Mouse (Mus musculus) cerebellum, adult 2 months (tissue): ENCODE results near the gene Hs3st3b1. TPM values are rescaled to one million over a fixed set of nuclear protein-coding genes. Genes with fewer than 3 reads are reported as not detected.

ENCODE experiments used
- DNase-seq, 2 experiments: peaks; one replicate each; pipeline ENCODE4 v3.0.0; 2021
- H3K27ac ChIP-seq: fragments of 200-500 bp; 2 replicates; pipeline ENCODE4 v1.5.1; 2012; ENCODE audit warnings: low read length, control low read depth, inconsistent platforms; ENCODE audit not compliant: insufficient read depth
- H3K27me3 ChIP-seq: fragments of 200-500 bp; 2 replicates; pipeline ENCODE4 v1.6.1; 2012; ENCODE audit warnings: inconsistent platforms, mild to moderate bottlenecking, low read length, moderate library complexity; ENCODE audit not compliant: control insufficient read depth, insufficient read depth
- H3K4me1 ChIP-seq: fragments of 200-500 bp; 2 replicates; pipeline ENCODE4 v1.6.1; 2011; ENCODE audit warnings: low read length; ENCODE audit not compliant: control insufficient read depth, insufficient read depth
- H3K4me3 ChIP-seq: fragments of 200-500 bp; replicated peaks from 2 replicates; pipeline ENCODE3; 2011; ENCODE audit warnings: mild to moderate bottlenecking, low read depth, low read length, control low read depth; ENCODE audit not compliant: insufficient read depth
- CTCF ChIP-seq: fragments of 200-500 bp; IDR thresholded peaks from 2 replicates; pipeline ENCODE4 v1.5.1; 2011; ENCODE audit warnings: low read depth, mild to moderate bottlenecking, control low read depth, low read length, moderate library complexity, borderline replicate concordance; ENCODE audit not compliant: insufficient read depth
- POLR2A ChIP-seq: fragments of 200-500 bp; IDR thresholded peaks from 2 replicates; pipeline ENCODE4 v1.6.1; 2011; ENCODE audit warnings: low read length, control low read depth, borderline replicate concordance; ENCODE audit not compliant: insufficient read depth
- WGBS: fragments of 180-500 bp; shearing (Covaris S2); methylation state at CpG from one replicate; pipeline ENCODE4 v1.1.7; 2018; 5-methylcytosine and 5-hydroxymethylcytosine counted together
- polyA plus RNA-seq: library from polyadenylated mRNA; depleted of rRNA; stranded (reverse); fragments of >200 nt; gene quantifications from 2 replicates; pipeline ENCODE4 v1.2.3, GENCODE M21; 2012

Hs3st3b1 gene
- polyA plus RNA-seq, 1 experiment = 1.2 TPM

DNA sequence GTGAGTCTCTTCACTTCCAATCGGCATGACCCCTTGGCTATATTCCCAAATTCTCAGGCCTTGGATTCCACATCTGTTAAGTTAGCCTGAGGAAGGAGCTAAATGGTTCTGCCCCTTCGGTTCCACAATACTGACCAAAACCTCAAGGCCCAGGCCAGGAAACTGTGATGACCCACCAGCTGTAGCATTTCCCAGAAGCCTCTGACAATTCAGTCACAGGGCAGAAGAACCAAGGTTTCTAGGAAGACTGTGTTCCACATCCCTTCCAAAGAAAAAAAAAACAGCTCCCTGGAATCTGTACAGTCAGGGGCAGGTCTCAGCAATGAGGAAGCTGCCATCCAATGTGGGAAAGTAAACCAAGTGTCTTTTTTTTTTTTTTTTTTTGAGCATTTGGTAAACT, 25.1 kb downstream of the Hs3st3b1 start:
- TF ChIP-seq CTCF (no peak), POLR2A (no peak)
- Histone ChIP-seq H3K27me3 (no peaks in the 10 kb centered on the region), H3K4me3 (no peak overlapping the region), H3K27ac (no peak overlapping the region), H3K4me1 (no peaks in the 10 kb centered on the region)
- WGBS = 56% methylated on average over 2 of the region's 2 CpGs
- DNase-seq = no peak

DNA sequence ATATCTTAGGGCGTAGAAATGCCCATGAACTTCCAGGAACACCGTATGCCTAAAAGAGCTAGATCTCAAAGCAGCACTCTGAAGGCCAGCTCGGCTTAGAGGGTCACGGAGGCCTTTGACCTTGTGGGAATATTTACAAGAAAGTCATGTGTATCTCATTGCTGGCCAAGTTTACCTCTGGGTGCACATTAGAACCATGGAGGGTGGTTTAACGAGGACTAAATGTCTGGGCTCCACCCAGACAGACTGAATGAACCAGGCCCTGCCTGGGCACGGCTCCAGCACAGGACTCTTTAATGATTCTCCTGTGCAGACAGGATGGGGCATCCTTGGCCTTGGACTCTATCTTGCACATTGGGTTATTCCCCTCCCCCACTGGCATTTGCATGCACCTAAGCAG, 27.9 kb downstream of the Hs3st3b1 start:
- WGBS = 75% methylated on average over 6 of the region's 6 CpGs
- Histone ChIP-seq H3K27me3 (no peaks in the 10 kb centered on the region), H3K4me1 (no peaks in the 10 kb centered on the region), H3K4me3 (no peak overlapping the region), H3K27ac (no peak overlapping the region)
- no peak for DNase-seq
- TF ChIP-seq POLR2A (no peak), CTCF (no peak)

DNA sequence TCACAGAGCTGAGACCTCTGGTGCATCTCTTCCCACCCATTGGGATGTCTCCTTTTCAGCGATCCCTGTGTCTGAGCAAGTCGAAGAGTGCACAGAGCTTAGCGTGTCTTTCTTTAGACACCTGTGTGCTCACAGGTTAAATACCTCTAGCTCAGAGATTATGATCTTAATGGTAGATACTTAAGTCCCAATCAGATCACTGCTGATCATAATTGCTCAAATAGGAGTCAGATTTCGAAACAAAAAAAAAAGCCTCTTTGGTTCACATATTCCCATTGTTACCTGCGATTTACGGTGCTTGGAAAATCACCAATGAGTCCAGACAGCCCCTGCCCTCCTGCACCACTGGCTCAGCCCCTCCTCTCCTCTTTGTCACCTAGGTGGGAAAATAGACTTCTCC, 28.5 kb downstream of the Hs3st3b1 start:
- Histone ChIP-seq H3K27me3 (no peaks in the 10 kb centered on the region), H3K4me1 (no peaks in the 10 kb centered on the region), H3K27ac (no peak overlapping the region), H3K4me3 (no peak overlapping the region)
- DNase-seq = no peak
- 89% methylated on average over 6 of the region's 6 CpGs for WGBS
- TF ChIP-seq CTCF (no peak), POLR2A (no peak)

DNA sequence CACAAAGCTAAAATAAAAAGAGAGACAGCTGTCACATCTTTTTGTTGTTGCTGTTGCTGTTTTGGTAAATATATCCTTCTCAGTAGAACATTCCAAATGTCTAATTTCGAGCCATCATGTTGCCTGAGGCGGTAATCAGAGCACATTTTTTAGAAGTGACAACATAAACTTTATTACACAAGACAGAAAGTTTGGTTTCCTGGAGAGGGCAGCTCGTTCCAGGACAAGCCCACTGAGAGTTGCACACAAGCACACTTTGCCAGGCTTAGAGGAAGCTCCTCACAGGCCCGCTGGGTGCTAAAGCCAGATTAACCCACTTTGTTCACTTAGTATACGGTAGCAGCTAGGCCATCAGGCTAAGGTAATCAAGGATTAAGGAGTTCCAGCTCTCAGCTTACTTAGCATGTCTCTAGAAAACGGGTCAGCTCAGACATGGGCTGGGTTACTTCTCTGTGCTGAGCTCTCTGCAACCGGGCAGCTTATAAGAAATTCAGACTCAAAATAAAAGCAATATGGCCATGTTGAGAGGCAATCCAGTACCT, 30.5 kb downstream of the Hs3st3b1 start:
- Histone ChIP-seq H3K4me3 (no peak overlapping the region), H3K4me1 (no peaks in the 10 kb centered on the region), H3K27me3 (no peaks in the 10 kb centered on the region), H3K27ac (no peak overlapping the region)
- WGBS = 72% methylated on average over 7 of the region's 7 CpGs
- no peak for TF ChIP-seq POLR2A
- no peak for DNase-seq

DNA sequence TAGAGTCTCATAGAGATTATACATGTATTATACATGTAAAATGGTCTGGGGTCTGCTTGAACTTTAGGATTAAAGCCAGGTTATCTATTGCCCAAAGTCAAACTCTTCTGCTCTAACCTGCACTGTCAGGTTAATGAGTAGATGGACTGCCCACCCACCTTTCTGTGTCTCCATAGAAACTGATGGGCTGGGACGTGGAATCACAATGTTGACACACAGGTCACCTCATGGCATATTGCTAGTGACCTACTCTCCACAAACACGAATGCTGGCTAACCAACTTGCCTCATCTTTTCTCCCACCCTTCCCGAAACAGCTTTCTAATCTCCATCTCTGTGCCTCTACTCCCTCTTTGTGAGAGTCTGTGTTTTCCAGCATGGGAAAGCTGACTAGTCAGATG, 38.7 kb downstream of the Hs3st3b1 start:
- TF ChIP-seq POLR2A = no peak
- TF ChIP-seq CTCF = no peak
- Histone ChIP-seq H3K4me1 (no peaks in the 10 kb centered on the region), H3K4me3 (no peak overlapping the region), H3K27me3 (no peaks in the 10 kb centered on the region), H3K27ac (no peak overlapping the region)
- WGBS = 84% methylated on average over 3 of the region's 3 CpGs
- DNase-seq = no peak

DNA sequence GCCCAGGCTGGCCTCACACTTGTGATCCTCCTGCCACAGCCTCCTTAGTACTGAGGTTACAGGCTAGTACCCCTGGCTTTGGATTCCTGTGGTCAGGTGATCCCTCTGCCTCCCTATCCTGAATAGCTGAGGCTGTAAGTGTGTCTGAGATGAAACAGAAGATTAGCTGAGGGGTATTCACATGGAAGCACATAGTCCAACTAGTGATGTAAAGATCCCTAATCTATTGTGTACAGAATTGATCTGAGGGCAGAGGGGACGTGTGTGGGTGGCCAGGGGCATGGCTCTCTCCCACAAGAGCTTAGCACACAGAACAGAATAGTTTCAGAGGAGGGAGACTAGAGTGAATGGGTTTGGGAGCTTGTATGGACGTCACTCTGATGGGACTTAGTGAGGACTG, 41.8 kb downstream of the Hs3st3b1 start:
- TF ChIP-seq CTCF = no peak
- no peak for TF ChIP-seq POLR2A
- H3K4me3 ChIP-seq = no peak overlapping the region
- 57% methylated on average over 2 of the region's 2 CpGs for WGBS
- H3K4me1 ChIP-seq = no peaks in the 10 kb centered on the region
- H3K27ac ChIP-seq = no peak overlapping the region
- H3K27me3 ChIP-seq = no peaks in the 10 kb centered on the region
- DNase-seq = no peak

DNA sequence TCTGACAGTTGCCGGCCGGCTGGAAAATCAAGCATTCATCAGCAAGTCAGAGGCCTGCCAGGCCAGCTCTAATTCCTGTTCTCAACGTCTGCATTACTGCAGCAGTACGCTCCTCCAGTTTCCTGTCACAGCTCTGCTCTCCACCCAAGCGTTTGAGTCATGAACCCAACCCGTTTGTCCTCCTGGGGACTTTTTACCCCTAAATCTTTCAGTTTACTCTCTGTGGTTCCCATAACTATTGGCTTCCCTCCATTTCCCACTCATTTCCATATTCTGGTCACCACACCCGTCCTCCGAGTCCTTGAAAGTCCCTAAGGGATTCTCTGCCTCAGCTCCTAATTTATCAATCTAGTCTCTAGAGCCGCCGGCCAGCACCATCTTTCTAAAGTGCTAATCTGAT, 42.8 kb downstream of the Hs3st3b1 start:
- H3K27ac ChIP-seq = no peak overlapping the region
- no peak for DNase-seq
- TF ChIP-seq POLR2A = no peak
- no peak for TF ChIP-seq CTCF
- WGBS = 55% methylated on average over 10 of the region's 10 CpGs
- H3K4me3 ChIP-seq = no peak overlapping the region
- no peaks in the 10 kb centered on the region for H3K4me1 ChIP-seq
- H3K27me3 ChIP-seq = no peaks in the 10 kb centered on the region

DNA sequence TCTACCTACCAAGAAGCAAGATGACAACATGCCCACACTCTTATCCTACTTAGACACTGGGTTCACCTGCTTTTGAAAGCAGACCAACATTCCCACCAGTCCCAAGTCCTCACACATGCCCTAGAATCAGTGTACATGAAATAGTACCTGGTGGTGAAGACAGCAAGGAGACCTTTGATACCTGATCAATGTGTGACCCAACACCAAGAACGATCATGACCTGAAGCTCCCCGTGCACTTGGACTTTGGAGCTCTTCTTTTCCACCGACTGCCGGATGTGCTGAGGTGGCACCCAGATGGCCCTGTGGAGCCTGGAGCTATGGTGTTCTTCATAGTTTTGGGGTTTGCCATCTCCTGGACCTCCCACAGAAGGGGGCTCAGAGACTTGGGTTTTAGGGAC, 43.5 kb downstream of the Hs3st3b1 start:
- no peak overlapping the region for H3K4me3 ChIP-seq
- no peak for DNase-seq
- 98% methylated on average over 4 of the region's 4 CpGs for WGBS
- TF ChIP-seq POLR2A (no peak), CTCF (no peak)
- no peaks in the 10 kb centered on the region for H3K4me1 ChIP-seq
- H3K27me3 ChIP-seq = no peaks in the 10 kb centered on the region
- no peak overlapping the region for H3K27ac ChIP-seq

DNA sequence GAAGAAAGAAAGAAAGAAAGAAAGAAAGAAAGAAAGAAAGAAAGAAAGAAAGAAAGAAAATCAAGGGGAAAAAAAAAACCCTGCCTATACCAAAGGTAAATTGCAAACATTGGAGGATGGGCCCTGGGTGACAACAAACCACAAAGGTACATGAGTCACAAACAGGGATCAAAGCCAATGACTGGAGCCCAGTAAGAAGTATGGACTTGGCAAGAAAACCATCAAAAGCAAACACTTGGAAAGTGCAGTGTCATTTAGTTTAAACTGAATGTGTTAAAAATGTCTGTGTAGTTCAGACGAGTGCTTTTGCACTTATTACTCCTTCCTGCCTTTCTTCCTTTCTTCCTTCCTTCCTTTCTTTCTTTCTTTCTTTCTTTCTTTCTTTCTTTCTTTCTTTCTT, 59.3 kb downstream of the Hs3st3b1 start:
- Histone ChIP-seq H3K4me3 (no peak overlapping the region), H3K27me3 (no peaks in the 10 kb centered on the region; the same call in 1 of the 2 replicates), H3K4me1 (no peaks in the 10 kb centered on the region), H3K27ac (no peak overlapping the region)
- DNase-seq = no peak
- 55% methylated on average over 1 of the region's 1 CpGs for WGBS
- TF ChIP-seq POLR2A = no peak
- no peak for TF ChIP-seq CTCF
